Mouse (Mus musculus) cortical plate, adult 2 months (tissue): Measurements from ENCODE around the gene Pfkl.

Source experiments
- CTCF ChIP-seq: fragments of 200-500 bp; IDR thresholded peaks from 2 replicates; pipeline ENCODE4 v1.5.1; 2011; ENCODE audit warnings: mild to moderate bottlenecking, control low read depth, low read length; ENCODE audit not compliant: insufficient read depth; ENCODE audit errors: extremely low read depth
- POLR2A ChIP-seq: fragments of 200-500 bp; IDR thresholded peaks from 2 replicates; pipeline ENCODE4 v1.6.1; 2011; ENCODE audit warnings: mild to moderate bottlenecking, low read length, control low read depth; ENCODE audit not compliant: insufficient read depth; ENCODE audit errors: extremely low read depth

DNA sequence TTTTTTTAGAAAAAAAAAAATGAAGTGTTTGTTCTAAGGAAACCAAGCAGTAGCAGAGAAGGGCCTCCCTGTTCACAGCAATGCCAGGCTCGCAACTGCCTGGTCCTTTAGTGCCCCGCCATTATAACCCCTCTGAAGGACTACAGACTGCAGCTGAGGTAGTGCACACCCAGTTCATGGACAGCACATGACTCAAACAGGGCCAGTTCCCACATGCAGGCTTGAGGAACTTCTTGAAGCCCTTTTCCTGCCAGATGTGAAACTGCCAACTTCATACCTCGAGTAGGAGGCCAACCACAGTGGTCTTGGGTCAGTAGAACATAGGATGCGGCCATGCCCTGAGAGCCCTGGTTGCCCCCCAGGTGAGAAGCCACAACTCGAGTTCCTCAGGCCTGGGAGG, 35.6 kb downstream of the Pfkl start:
- TF ChIP-seq CTCF, result no peak
- no peak for TF ChIP-seq POLR2A
